Mouse (Mus musculus) limb, embryonic 15.5 days (tissue): ENCODE data around the gene Traf4. TPM values are rescaled to one million over a fixed set of nuclear protein-coding genes. Genes with fewer than 3 reads are reported as not detected.

ENCODE experiments used
- ATAC-seq: fragments of 200-750 bp; cut with Nextera tagmentation; 2 replicates; pipeline ENCODE4 v1.8.0; 2017; ENCODE audit warnings: low read depth, moderate TSS enrichment; ENCODE audit not compliant: insufficient number of reproducible peaks, low FRiP score, low TSS enrichment
- H3K27ac ChIP-seq: fragments of 300-500 bp; sonication (generic); 2 replicates; pipeline ENCODE4 v1.5.1; 2015; ENCODE audit warnings: moderate library complexity, mild to moderate bottlenecking, inconsistent platforms
- H3K27me3 ChIP-seq: fragments of 300-500 bp; sonication (generic); 2 replicates; pipeline ENCODE4 v1.6.1; 2015; ENCODE audit warnings: inconsistent platforms
- H3K36me3 ChIP-seq: fragments of 300-500 bp; sonication (generic); 2 replicates; pipeline ENCODE4 v1.6.1; 2015; ENCODE audit warnings: inconsistent platforms
- H3K4me1 ChIP-seq: fragments of 300-500 bp; sonication (generic); 2 replicates; pipeline ENCODE4 v1.6.1; 2015; ENCODE audit warnings: inconsistent platforms
- H3K4me2 ChIP-seq: fragments of 300-500 bp; sonication (generic); 2 replicates; pipeline ENCODE4 v1.6.1; 2015; ENCODE audit warnings: mild to moderate bottlenecking, inconsistent platforms
- H3K4me3 ChIP-seq: fragments of 300-500 bp; sonication (generic); 2 replicates; pipeline ENCODE4 v1.5.1; 2015; ENCODE audit warnings: mild to moderate bottlenecking, inconsistent platforms
- H3K9ac ChIP-seq: fragments of 300-500 bp; sonication (generic); 2 replicates; pipeline ENCODE4 v1.6.1; 2015; ENCODE audit warnings: inconsistent platforms
- H3K9me3 ChIP-seq: fragments of 300-500 bp; sonication (generic); 2 replicates; pipeline ENCODE4 v1.6.1; 2016; ENCODE audit warnings: inconsistent platforms
- whole genome bisulfite sequencing: fragments of 180-500 bp; shearing (Covaris S2); methylation state at CpG from one replicate; pipeline ENCODE4 v1.1.7; 2015; 5-methylcytosine and 5-hydroxymethylcytosine counted together
- polyA plus RNA-seq: library from polyadenylated mRNA; unstranded; fragments of >200 nt; fragmentation: Nextera tagmentation; extraction: Ambion mirVana; gene quantifications from 2 replicates; pipeline ENCODE4 v1.2.1, GENCODE M21; 2015

The Traf4 gene
- 65.6 and 67.0 TPM in 2 replicates for polyA plus RNA-seq

DNA sequence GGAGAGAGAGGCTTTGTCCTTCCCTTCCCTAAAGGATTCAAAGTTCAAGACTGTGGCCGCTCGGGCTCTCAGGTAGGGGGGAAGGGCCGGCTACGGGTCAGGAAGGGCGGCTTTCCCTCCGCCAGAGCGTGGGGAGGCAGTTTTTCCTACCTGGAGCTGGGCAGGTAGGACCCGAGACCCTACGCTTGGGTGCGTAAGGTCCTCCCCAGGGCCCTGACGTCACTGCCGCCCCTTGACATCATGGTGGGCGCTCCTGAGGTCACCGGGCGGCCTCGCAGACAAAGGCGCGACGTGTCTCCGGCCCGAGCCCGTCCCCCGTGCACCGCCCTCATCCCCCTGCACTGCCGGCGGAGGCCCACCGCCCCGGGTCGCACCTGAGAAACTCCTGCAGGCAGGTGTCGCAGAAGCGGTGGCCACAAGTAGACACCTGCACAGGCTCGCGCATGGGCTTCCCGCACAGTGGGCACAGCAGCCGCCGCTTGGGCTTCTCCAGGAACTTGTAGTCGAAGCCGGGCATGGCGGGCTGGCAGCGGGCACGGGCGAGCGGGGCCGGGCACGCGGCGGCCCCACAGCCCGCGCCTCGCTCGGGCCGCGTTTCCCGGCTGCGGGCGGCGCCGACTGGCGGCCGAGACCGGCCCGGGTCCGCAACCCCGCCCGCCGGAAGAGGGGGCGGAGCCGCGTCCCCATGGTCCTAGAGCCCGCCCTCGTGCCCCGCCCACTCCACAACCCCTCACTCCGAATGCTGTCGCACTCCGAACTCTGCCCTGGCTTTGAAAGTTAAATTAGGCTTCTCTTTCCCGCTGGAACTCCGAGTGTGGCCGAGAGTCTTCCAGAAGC lies at the start of gene Traf4:
Gene Traf4 (minus strand): TSS at position 666 of the 837 bp plus-strand sequence.
- ATAC-seq: peak; percentile 77
- WGBS: under 1% methylated on average over 78 of the region's 78 CpGs
- Histone ChIP-seq H3K27ac (peak within 1 kb of the TSS; percentile 98), H3K27me3 (no peaks in the 10 kb centered on the region), H3K9ac (peak within 1 kb of the TSS; percentile 93), H3K36me3 (peaks cover 21% of the 10 kb centered on the region), H3K4me1 (peaks cover 58% of the 10 kb centered on the region), H3K9me3 (no peaks in the 10 kb centered on the region), H3K4me3 (peak within 1 kb of the TSS; percentile 86), H3K4me2 (peak within 1 kb of the TSS; percentile 90)

DNA sequence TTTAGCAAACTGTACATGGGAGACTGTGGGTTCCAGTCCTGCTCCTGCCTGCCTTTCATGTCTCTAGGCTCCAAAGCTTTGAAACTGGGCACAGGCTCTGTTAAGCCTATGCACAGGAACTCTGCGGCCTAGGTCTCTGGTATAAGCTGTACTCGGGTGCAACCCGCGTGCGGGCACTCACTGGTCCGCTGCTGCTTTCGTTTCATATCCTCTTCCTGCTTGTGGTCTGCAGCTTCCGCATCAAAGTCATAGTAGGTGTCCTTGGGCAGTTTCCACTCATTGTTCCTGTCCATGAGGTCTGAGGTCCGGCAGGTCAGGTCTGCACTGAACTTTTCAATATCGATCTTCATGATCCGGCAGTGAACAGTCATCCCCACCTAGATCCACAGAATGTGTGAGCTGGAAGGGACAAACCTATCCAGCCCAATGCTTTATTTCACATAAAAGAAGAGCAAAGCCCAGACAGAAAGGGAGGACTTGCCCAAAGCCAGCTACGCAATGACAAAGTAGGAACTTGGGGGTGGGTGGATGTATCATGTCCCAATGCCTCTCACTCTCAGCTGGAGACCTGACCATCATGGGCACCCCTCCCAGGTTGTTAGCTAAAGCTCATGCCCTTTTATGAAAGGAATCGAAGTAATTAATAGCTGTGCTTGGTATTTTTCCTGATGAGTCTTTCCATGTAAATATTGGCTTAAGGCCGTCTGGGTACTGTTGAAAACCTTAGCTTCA lies 47.9 kb upstream of the Traf4 start:
- no peaks in the 10 kb centered on the region for H3K9me3 ChIP-seq
- no peaks in the 10 kb centered on the region for H3K4me1 ChIP-seq
- no peak overlapping the region for H3K9ac ChIP-seq
- peaks cover 93% of the 10 kb centered on the region for H3K36me3 ChIP-seq
- 89% methylated on average over 14 of the region's 14 CpGs for WGBS
- H3K27me3 ChIP-seq: no peaks in the 10 kb centered on the region
- ATAC-seq: no peak
- no peak overlapping the region for H3K4me2 ChIP-seq
- no peak overlapping the region for H3K4me3 ChIP-seq
- H3K27ac ChIP-seq: no peak overlapping the region

DNA sequence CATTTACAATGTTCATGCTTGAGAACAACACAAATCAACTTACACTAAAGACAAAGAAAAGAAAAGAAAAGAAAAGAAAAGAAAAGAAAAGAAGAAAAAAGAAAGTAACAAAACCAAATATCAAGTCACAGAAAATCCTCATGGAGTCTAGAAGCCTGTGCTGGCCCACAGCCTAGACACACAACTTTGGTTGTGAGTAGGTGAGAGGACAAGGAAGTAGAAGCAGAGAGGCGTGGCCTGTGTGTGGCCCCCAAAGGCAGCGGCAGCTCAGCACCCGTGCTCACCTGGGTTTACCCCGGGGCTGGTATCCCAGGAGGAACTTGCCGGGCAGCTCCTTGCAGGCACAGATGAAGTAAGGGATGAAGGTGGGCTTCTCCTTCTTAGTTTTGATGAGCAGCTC lies 46.1 kb upstream of the Traf4 start:
- H3K9me3 ChIP-seq: no peaks in the 10 kb centered on the region
- no peak overlapping the region for H3K9ac ChIP-seq
- peaks cover 94% of the 10 kb centered on the region for H3K36me3 ChIP-seq
- H3K27me3 ChIP-seq: no peaks in the 10 kb centered on the region
- 82% methylated on average over 5 of the region's 5 CpGs for WGBS
- no peak overlapping the region for H3K4me3 ChIP-seq
- no peak overlapping the region for H3K27ac ChIP-seq
- no peak overlapping the region for H3K4me2 ChIP-seq
- no peak for ATAC-seq
- H3K4me1 ChIP-seq: no peaks in the 10 kb centered on the region

- Histone ChIP-seq H3K27me3 (no peaks in the 10 kb centered on the region), H3K9ac (no peak overlapping the region), H3K4me1 (no peaks in the 10 kb centered on the region), H3K4me2 (no peak overlapping the region), H3K27ac (no peak overlapping the region), H3K36me3 (peaks cover 94% of the 10 kb centered on the region), H3K9me3 (no peaks in the 10 kb centered on the region), H3K4me3 (no peak overlapping the region)
- 68% methylated on average over 7 of the region's 7 CpGs for WGBS
- ATAC-seq: no peak
These were observed 45.2 kb upstream of the Traf4 start for GRCm38 (mm10) chr11:78210615-78211014.

- 92% methylated on average over 5 of the region's 6 CpGs for WGBS
- no peak for ATAC-seq
These were observed 44.5 kb upstream of the Traf4 start for GRCm38 (mm10) chr11:78209886-78210285.

DNA sequence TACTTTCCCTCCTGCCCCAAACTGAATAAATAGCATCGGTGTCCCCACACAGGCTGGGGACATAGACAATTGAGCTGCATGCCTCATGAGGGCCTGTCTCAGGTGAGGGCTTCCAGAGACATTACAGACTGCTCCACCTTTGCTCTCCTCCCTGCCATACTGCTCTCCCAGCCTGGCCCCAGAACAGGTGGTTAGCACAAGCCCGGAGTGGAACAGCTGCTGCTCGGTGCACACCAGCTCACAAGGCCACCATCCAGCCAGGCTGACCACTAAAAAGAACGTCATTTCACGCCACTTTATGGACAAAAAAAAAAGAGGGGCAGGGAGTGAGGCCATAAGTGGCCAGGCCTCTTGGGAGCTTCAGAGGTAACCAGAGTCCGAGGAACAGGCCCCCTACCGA lies 41.8 kb upstream of the Traf4 start:
- H3K9ac ChIP-seq: no peak overlapping the region
- H3K9me3 ChIP-seq: no peaks in the 10 kb centered on the region
- no peak for ATAC-seq
- H3K27me3 ChIP-seq: no peaks in the 10 kb centered on the region
- no peaks in the 10 kb centered on the region for H3K4me1 ChIP-seq
- no peak overlapping the region for H3K27ac ChIP-seq
- no peak overlapping the region for H3K4me3 ChIP-seq
- no peak overlapping the region for H3K4me2 ChIP-seq
- 83% methylated on average over 7 of the region's 7 CpGs for WGBS
- H3K36me3 ChIP-seq: peaks cover 95% of the 10 kb centered on the region

More at GRCm38 (mm10) chr11:78209886-78210285, 44.5 kb upstream of the Traf4 start:
- Histone ChIP-seq H3K4me1 (no peaks in the 10 kb centered on the region), H3K9me3 (no peaks in the 10 kb centered on the region), H3K27me3 (no peaks in the 10 kb centered on the region), H3K36me3 (peaks cover 95% of the 10 kb centered on the region), H3K4me3 (no peak overlapping the region), H3K27ac (no peak overlapping the region), H3K9ac (no peak overlapping the region), H3K4me2 (no peak overlapping the region)

DNA sequence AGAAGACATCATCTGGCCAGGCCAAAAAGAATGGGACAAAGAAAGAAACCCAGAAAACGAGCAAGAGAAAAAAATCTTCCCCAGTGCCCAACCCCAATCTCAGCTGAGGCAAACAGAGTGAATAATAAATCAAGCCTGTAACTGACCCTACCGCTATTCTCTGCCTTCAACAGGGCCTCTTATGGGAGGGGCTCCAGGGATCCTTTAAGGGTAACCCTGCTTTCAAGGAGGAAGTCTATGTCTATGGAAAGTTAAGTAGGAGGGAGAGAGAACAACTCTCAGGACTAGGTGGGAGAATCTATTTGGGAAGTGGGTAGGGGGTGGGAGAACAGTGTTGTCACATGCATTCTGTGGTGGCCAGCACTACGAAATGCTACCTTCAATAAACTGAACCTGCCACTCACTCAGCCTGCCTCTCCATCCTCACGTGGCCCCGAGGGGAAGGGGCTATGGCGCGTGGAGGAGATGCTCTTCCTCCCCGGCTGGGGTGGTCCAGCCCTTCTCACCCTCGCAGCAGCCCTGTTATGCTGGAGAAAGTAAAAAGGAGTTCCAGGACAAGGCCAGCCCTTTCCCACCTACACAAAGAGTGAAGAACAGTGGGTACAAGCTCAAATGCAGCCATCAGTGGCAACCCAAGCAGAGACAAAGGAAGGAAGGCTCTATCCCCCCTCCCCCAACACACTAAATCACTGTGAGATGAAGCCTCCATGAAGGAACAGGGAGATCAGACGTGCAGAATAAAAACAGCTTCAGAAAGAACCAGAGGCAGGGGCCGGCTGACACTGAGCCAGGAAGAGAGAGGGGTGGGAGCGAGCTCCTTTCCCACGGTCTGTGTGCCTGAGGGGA lies 40.2 kb upstream of the Traf4 start:
- no peak overlapping the region for H3K9ac ChIP-seq
- no peaks in the 10 kb centered on the region for H3K9me3 ChIP-seq
- H3K4me2 ChIP-seq: no peak overlapping the region
- no peak overlapping the region for H3K4me3 ChIP-seq
- 68% methylated on average over 13 of the region's 13 CpGs for WGBS
- no peak overlapping the region for H3K27ac ChIP-seq
- no peak for ATAC-seq
- peaks cover 79% of the 10 kb centered on the region for H3K36me3 ChIP-seq
- no peaks in the 10 kb centered on the region for H3K27me3 ChIP-seq
- H3K4me1 ChIP-seq: no peaks in the 10 kb centered on the region

DNA sequence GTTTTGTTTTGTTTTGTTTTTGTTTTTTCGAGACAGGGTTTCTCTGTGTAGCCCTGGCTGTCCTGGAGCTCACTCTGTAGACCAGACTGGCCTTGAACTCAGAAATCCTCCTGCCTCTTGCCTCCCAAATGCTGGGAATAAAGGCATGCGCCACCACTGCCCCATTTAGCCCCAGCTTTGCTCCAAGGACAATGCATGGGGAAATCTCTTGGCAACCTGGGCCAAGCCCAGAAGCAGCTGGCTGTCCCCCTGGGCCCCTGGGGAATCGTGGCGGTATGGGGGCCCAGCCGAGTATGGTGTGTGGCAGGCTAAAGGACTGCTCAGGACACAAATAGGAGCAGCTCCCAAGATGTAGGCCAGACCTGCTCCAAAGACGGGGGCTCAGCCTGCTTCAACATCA lies 38.9 kb upstream of the Traf4 start:
- H3K9ac ChIP-seq: no peak overlapping the region
- no peaks in the 10 kb centered on the region for H3K4me1 ChIP-seq
- H3K9me3 ChIP-seq: no peaks in the 10 kb centered on the region
- no peaks in the 10 kb centered on the region for H3K27me3 ChIP-seq
- no peak for ATAC-seq
- H3K27ac ChIP-seq: no peak overlapping the region
- peaks cover 66% of the 10 kb centered on the region for H3K36me3 ChIP-seq
- H3K4me3 ChIP-seq: no peak overlapping the region
- WGBS: 83% methylated on average over 6 of the region's 6 CpGs
- H3K4me2 ChIP-seq: no peak overlapping the region

DNA sequence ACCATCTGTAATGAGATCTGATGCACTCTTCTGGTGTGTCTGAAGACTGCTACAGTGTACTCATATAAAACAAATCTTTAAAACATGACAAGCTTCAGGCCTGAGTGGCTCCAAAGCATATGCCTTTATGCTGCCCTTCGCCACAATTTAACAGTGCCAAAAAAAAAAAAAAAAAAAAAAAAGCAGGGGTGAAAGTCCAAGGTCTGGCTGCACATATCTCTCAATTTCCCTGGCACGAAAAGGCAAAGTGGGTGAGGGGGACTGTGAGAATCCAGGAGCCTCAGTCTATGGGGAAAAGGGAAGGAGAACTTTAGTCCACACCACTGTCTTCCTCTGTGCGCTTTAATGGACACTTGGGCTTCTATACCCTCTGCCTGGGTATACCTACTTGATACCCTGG lies 37.0 kb upstream of the Traf4 start:
- H3K4me1 ChIP-seq: no peaks in the 10 kb centered on the region
- ATAC-seq: no peak
- H3K27me3 ChIP-seq: no peaks in the 10 kb centered on the region
- no peaks in the 10 kb centered on the region for H3K9me3 ChIP-seq
- no peak overlapping the region for H3K9ac ChIP-seq
- no peak overlapping the region for H3K27ac ChIP-seq
- no peak overlapping the region for H3K4me3 ChIP-seq
- peaks cover 47% of the 10 kb centered on the region for H3K36me3 ChIP-seq
- H3K4me2 ChIP-seq: no peak overlapping the region
- WGBS: 91% methylated on average over 3 of the region's 3 CpGs

DNA sequence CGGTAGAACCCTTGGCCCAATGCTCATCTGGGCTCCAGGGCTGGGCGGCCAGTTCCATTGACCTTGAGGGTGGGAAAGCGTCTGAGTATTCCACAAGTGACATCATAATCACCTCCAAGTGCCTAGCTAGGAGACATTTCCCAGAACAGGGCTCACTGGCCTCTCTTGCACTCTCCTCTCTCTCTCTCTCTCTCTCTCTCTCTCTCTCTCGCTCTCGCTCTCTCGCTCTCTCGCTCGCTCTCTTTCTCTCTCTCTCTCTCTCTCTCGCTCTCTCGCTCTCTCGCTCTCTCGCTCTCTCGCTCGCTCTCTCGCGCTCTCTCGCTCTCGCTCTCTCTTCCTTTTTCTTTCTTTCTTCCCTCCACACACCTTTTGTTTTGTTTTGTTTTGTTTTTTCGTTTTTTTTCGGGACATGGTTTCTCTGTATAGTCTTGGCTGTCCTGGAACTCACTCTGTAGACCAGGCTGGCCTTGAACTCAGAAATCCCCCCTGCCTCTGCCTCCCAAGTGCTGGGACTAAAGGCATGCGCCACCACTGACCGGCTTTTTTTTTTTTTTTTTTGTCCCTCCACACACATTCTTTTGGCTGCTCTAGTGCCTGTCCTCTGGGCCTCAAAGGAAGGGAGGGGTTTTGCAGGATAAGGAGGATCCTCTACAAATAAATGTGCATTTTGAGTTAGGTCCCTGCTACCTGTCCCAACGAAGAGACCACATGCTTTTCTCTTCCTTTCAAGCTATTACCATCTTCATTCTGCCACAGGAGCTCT lies 29.9 kb upstream of the Traf4 start:
- 67% methylated on average over 23 of the region's 23 CpGs for WGBS
- H3K27ac ChIP-seq: peak overlapping the region; percentile 79

More for the DNA sequence above, 29.9 kb upstream of the Traf4 start:
- Histone ChIP-seq H3K27me3 (no peaks in the 10 kb centered on the region), H3K4me1 (peaks cover 19% of the 10 kb centered on the region), H3K4me2 (peak overlapping the region; percentile 68), H3K36me3 (peaks cover 27% of the 10 kb centered on the region), H3K9ac (0 out of 2 replicates have a peak overlapping the region, but pooled peaks have one; percentile 26), H3K9me3 (no peaks in the 10 kb centered on the region), H3K4me3 (peak overlapping the region; percentile 53)
- no peak for ATAC-seq
